Mouse (Mus musculus) spleen, adult 2 months (tissue): ENCODE measurements around the gene Arhgef12.

Source experiments
- CTCF ChIP-seq: fragments of 200-500 bp; IDR thresholded peaks from 2 replicates; pipeline ENCODE4 v1.5.1; 2011; ENCODE audit warnings: mild to moderate bottlenecking, inconsistent platforms; ENCODE audit not compliant: insufficient read depth, insufficient read length, insufficient replicate concordance; ENCODE audit errors: extremely low read depth
- POLR2A ChIP-seq: fragments of 200-500 bp; IDR thresholded peaks from 2 replicates; pipeline ENCODE4 v1.6.1; 2011; ENCODE audit warnings: low read depth, low read length, inconsistent platforms

GRCm38 (mm10) chr9:43141839-43142238 is 34.8 kb upstream of the Arhgef12 start:
- peak; percentile 57; the same call in 1 of the 2 replicates for TF ChIP-seq CTCF
- TF ChIP-seq POLR2A, result no peak
